22 mouse cellular contexts compared by ENCODE assay signal in the genomic region with DNA sequence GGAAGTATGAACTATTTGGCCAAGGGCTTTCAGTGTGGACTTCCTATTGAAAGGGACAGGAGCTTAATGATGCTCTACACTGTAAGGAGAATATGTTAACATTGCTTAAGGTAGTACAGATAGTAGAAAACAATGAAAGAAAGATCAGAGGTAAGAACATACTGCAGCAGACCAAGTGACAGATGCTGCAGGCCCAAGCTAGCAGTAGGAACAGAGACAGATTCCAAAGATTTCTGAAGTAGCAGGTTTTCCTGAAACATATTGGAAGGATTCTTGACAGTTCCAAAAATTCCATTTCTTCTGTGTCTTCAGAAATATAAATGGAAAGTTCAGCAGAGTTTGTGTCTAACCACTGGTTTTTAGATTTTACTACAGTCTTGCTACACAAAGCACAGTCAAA.
"Had no signal": no experiment of that assay in that cellular context is flagged by ENCODE, and none has a peak within 500 bp of the region (broad histone marks: within the 10 kb centered on the region; RNA-seq: fewer than 3 reads in every experiment).

No protein-coding gene starts in this region.

- ATAC-seq: hindbrain, embryonic 16.5 days; hindbrain, postnatal 0 days; inflammation-experienced regulatory T-cells, adult 6 months; intestine, embryonic 15.5 days; intestine, embryonic 16.5 days; intestine, postnatal 0 days had no signal

- DNase-seq: heart, postnatal 10 days; heart, postnatal 14 days; heart, postnatal 36 days; heart, postnatal 4 days; kidney, adult 11 months; kidney, adult 18-20 months; kidney, adult 2 months; kidney, adult 8-10 months; kidney, adult 9 months; kidney, postnatal 10 days; kidney, postnatal 14 days; kidney, postnatal 25 days; kidney, postnatal 36 days; kidney, postnatal 4 days; layer of hippocampus, adult 9-11 months; layer of hippocampus, postnatal 36 days had no signal
